ENCODE assay signal across 25 mouse cellular contexts in the genomic region with DNA sequence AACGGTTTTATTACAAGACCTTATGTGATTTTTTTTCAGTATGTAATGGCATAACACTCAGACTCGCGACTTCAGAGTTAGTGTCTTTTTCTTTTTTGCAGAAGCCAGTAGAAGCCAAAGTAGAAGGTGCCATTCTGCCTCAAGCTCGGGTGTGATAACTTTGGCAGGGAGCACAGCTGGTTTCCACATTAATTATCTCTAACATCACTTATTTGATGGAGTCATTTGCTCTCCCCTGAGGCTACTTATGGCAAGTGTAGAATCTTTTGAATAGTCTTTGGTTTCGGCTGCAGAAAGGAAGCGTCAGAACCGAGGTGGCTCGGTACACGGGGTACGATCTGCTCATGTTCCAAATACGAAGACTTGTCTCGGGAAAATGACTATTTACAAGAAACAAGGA.
"Had no signal": no experiment of that assay in that cellular context is flagged by ENCODE, and none has a peak within 500 bp of the region (broad histone marks: within the 10 kb centered on the region; RNA-seq: fewer than 3 reads in every experiment).

No protein-coding gene starts in this region.

- H3K27me3 ChIP-seq: heart, embryonic 13.5 days; heart, embryonic 15.5 days; hindbrain, embryonic 13.5 days; hindbrain, embryonic 15.5 days; kidney, embryonic 15.5 days; limb, embryonic 15.5 days; liver, embryonic 12.5 days had no signal

- DNase-seq: gastrocnemius, postnatal 14 days; gastrocnemius, postnatal 36 days; heart, adult 18-20 months; heart, postnatal 14 days; heart, postnatal 36 days; kidney, adult 11 months; kidney, adult 2 months; kidney, adult 9 months; kidney, postnatal 14 days; kidney, postnatal 36 days; layer of hippocampus, adult 9-11 months; layer of hippocampus, postnatal 36 days; left cerebral cortex, postnatal 4 days had no signal

- ATAC-seq: hindbrain, postnatal 0 days; intestine, embryonic 16.5 days; liver, embryonic 12.5 days had no signal

- H3K9me3 ChIP-seq: heart, embryonic 13.5 days; heart, embryonic 15.5 days; hindbrain, embryonic 13.5 days; hindbrain, embryonic 15.5 days; kidney, embryonic 15.5 days; limb, embryonic 13.5 days; limb, embryonic 15.5 days; liver, embryonic 12.5 days had no signal

- H3K36me3 ChIP-seq: heart, embryonic 13.5 days; heart, embryonic 15.5 days; hindbrain, embryonic 13.5 days; hindbrain, embryonic 15.5 days; kidney, embryonic 15.5 days; limb, embryonic 13.5 days; limb, embryonic 15.5 days; liver, embryonic 12.5 days had no signal

- H3K27ac ChIP-seq: heart, embryonic 13.5 days; heart, embryonic 15.5 days; hindbrain, embryonic 13.5 days; hindbrain, embryonic 15.5 days; hindbrain, postnatal 0 days; kidney, embryonic 15.5 days; kidney, postnatal 0 days; limb, embryonic 13.5 days; limb, embryonic 15.5 days; liver, embryonic 12.5 days had no signal

- H3K4me1 ChIP-seq: kidney, embryonic 15.5 days; liver, embryonic 12.5 days had no signal

- H3K9ac ChIP-seq: heart, embryonic 13.5 days; heart, embryonic 15.5 days; hindbrain, embryonic 13.5 days; hindbrain, embryonic 15.5 days; kidney, embryonic 15.5 days; limb, embryonic 13.5 days; limb, embryonic 15.5 days; liver, embryonic 12.5 days had no signal

- H3K4me2 ChIP-seq: heart, embryonic 11.5 days; heart, embryonic 13.5 days; heart, embryonic 15.5 days; hindbrain, embryonic 13.5 days; hindbrain, embryonic 15.5 days; kidney, embryonic 15.5 days; limb, embryonic 13.5 days; limb, embryonic 15.5 days; liver, embryonic 12.5 days had no signal

- H3K4me3 ChIP-seq: heart, embryonic 13.5 days; heart, embryonic 15.5 days; hindbrain, embryonic 13.5 days; hindbrain, embryonic 15.5 days; kidney, embryonic 15.5 days; limb, embryonic 13.5 days; limb, embryonic 15.5 days; liver, embryonic 12.5 days had no signal
